Mouse (Mus musculus) urinary bladder, postnatal 4 days (tissue): Measurements from ENCODE around the gene Ccdc170.
"Not testable (repeated sequence)": the region's sequence is repeated elsewhere in the genome, so short reads cannot be mapped to it uniquely, and the experiment has no call there.

Experiments
- DNase-seq, 2 experiments: peaks; one replicate each; pipeline ENCODE4 v3.0.0; 2021 to 2022; ENCODE audit warnings: low spot score in 2 of 2

Ccdc170 gene

GRCm38 (mm10) chr10:4482355-4482754 lies at the start of gene Ccdc170:
Ccdc170 (plus strand) TSS chr10:4482502.
- peak in 1 of 2 experiments; percentile 26 for DNase-seq

DNA sequence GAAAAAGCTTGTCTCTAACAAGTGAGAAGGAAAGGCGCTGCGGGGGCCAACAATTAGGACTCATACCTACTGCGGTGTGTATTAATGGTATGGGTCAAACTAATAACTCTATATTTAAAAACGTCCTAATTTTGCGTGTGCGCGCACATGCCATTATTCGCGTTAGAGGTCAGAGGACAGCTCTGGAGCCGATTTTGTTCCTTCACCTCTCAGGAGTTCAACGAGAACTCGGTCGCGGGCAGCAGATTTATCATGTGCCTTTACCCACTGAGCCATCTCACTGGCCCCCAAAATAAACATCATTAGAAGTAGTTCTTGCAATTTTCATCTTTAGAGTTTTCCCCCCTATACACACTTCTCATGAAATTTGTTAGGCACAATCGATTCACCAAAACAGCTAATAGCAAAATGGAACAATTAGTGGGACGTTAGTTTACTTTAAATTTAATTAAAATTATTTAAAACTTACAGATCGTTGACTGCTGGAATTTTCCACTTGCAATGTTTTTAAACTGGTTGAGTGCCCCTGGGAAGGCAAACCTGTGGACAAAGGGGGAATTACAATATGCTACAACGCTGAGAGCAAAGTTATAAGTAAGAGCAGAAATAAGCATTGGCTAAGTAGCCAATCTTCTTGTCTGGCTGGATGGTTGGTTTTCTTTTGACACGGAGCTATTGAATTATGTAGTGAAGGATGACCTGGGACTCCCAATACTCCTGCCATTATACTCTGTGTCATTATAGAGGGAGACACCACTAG lies 49.1 kb upstream of the Ccdc170 start:
- DNase-seq = no peak

DNA sequence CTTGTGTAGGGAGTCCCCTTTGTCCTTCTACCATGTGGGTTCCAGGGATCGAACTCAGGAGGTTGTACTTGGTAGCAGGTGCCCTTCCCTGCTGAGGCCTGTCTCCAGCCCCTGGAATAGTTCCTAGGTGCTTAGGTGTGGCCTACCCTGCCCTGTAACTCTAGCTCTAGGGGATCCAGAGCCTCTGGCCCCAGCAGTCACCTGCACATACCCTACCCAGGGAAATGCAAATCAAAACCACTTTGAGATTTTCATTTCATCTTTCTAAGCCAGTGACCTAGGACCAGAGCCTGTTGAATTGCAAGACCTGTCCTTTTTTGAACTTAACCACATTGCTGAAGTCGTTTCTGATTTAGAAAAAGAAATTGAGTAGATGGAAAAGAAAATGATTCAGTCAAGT lies 48.4 kb upstream of the Ccdc170 start:
- not testable (repeated sequence) for DNase-seq

- DNase-seq = no peak
Measured at GRCm38 (mm10) chr10:4435416-4435815, 46.9 kb upstream of the Ccdc170 start.

DNA sequence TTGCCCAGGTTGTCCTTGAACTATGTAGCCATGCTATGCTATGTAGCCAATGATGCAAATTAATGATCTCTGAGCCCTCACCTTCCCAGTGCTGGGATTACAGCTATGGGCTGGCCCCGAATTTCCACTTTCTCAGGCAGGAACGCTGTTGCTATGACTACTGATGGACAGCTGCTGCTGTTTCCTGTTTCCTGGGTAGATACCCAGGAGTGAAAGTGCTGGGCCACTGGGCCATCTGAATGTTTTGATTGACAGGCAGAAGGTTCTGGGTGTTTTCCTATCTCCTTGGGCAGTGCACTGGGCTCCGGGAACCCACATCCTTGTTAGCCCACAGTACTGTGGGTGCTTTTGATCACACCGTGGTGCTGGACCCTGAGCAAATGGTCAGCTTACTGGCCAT lies 25.9 kb upstream of the Ccdc170 start:
- DNase-seq = no peak

DNA sequence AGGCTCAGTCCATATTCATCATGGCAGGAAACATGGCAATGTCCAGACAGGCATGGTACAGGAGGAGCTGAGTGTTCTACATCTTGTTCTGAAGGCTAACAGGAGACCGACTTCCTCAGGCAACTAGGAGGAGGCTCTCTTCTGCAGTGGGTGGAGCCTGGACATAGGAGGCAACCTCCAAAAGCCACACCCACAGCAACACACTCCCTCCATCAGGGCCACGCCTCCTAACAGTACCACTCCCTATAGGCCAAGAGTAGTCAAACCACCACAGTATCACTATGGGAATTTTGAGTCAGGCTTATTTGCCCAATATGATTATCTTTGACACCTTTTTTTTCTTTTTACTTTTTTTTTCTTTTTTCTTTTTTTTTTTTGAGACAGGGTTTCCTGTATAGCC lies 22.1 kb upstream of the Ccdc170 start:
- DNase-seq = no peak

DNA sequence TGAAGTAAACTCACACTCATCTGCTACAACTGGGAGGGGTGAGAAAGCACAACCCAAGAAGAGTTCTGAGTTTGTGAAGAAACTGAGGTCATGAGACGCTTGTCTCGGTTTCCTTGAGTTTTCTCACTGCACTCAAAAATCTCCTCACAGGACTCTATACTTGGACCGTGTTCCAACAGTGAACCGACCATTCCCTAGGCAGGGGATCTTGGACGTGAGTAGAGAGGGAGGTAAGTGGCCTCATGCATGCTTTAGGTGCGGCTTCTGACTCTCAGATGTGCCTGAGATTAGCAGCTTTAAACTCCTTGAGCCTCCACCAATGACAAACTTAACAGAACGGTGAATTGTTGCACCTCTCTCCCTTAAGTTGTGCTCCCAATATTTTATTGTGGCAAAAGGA lies 16.5 kb upstream of the Ccdc170 start:
- DNase-seq = no peak

DNA sequence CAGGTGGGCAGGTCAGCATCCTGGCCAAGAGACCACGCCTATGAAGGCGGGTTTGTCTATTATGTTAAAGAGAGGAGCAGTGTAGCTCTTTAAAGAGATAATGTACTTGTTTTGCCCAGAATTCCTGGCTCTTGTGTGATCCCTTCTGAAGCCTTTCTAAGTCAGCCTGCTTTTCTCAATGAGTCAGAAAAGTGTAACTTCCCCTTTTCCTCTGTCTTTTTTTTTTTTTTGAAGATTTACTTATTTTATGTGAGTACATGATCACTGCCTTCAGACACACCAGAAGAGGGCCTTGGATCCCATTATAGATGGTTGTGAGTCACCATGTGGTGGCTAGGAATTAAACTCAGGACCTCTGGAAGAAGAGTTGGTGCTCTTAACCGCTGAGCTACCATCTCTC lies 12.9 kb upstream of the Ccdc170 start:
- no peak for DNase-seq

GRCm38 (mm10) chr10:4473591-4473993 lies 8.7 kb upstream of the Ccdc170 start:
- DNase-seq = no peak

DNA sequence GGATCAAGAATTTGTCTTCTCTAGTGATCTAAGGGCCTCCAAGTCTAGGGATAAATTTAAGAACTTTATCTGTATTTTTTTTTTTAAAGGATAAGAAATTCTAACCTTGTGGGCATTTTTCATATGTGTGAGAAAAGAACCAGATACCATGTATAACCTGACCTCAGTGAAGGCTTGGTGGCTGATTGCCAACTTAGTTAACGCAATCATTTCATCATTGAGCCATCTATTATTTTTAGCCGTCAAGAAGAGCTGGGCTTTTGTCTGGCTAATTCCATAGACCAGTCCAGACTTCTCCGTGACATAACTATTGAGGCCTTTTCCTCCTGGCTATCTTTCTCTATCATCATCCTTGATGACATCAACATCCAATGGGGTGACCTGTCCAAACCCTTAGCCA lies 6.9 kb upstream of the Ccdc170 start:
- no peak for DNase-seq

DNA sequence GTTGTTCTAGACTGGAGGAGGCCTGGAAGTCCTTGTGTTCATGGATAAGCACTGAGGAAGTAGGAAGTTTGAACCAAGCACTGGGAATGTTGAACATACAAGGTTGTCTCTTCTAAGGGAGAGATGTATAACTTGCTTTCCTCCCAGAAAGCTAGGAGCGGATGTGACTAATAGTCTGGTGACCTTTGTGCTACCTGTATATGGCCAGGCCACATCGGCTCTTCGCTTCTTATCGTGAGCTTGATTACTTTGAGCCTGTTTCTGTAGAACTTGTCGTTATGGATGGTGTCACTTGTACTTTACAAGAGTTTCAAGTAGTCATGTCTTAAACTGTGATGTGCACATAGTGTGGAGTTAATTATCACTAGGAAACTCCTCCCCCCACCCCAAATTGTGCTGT lies 5.7 kb upstream of the Ccdc170 start:
- DNase-seq = no peak

GRCm38 (mm10) chr10:4480929-4481328 lies 1.4 kb upstream of the Ccdc170 start:
- DNase-seq = no peak

GRCm38 (mm10) chr10:4481695-4482094 lies 607 bp upstream of the Ccdc170 start:
- DNase-seq = no peak

- DNase-seq = no peak
Measured at GRCm38 (mm10) chr10:4483848-4484247, 1.5 kb downstream of the Ccdc170 start.

GRCm38 (mm10) chr10:4484986-4485385 lies 2.7 kb downstream of the Ccdc170 start:
- DNase-seq = no peak

DNA sequence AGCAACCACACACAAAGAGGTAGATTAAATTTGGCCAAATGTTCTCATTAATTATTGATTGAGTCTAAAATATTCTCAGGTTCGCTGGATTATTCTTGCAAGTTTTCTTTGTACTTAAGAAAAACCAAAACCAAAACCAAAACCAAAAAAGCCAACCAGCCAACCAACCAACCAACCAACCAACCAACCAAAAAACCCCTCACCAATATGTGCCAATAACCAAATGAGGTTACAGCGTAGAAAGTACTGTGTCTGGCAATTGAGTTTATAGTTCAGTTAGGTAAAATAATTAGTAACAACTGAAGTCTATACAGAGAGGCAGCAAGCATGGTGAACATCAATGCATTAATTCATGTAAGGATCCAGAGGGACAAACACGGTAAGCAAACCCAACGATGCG lies 7.6 kb downstream of the Ccdc170 start:
- DNase-seq = no peak

DNA sequence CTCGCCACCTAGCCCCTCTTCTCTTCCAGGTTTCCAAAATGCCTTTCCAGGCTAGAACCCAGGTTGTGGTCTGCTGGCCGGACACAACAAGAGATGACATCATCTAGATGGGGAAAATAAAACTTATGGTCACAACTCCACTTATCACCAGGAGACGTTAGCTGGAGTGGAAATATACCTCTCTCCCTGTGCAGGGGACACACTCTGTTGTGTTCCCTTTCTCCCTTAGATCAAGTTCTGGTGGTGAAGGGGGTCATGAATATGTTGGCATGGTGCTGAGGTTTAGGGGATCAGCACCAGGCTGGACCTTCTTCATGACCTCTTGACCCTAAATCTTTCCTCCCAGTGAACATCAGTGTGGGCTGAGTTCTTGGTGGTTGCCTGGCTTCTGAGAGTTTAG lies 9.0 kb downstream of the Ccdc170 start:
- no peak for DNase-seq

DNA sequence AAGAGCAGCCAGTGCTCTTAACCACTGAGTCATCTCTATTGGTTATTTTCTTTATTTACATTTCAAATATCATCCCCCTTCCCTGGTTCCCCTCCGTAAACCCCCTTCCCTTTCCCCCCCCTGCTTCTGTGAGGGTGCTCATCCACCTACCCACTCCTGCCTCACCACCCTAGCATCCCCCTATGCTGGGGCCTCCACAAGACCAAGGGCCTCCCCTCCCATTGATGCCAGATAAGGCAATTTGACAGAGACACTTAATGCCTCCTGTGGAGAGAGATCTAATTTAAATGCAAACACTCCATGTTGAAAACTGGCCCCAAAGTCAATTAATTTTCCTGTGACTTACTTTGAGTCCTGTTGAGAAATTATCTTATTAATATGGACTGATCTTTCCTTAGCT lies 9.7 kb downstream of the Ccdc170 start:
- DNase-seq = no peak

- no peak for DNase-seq
Measured at GRCm38 (mm10) chr10:4492909-4493308, 10.6 kb downstream of the Ccdc170 start.

GRCm38 (mm10) chr10:4503251-4503650 lies 20.9 kb downstream of the Ccdc170 start:
- DNase-seq = no peak

DNA sequence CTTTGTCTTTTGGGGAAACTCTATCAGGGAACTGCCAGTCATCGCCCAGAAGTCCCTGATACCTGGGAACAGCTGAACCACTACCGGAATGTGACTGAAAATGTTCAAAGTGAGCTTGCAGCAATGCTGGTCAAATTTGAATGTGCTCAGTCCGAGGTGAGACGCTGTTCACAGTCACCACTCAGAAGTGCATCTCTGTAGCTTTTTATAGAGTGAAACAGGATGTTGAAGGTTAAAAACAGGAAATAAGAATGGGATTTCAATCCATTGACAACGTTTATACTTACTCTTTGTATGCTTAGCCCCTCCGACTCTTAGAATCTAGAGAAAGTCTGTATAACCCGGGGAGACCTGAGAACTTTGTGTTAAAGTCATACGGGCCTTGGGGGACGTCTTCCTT lies 30.4 kb downstream of the Ccdc170 start:
- no peak for DNase-seq

DNA sequence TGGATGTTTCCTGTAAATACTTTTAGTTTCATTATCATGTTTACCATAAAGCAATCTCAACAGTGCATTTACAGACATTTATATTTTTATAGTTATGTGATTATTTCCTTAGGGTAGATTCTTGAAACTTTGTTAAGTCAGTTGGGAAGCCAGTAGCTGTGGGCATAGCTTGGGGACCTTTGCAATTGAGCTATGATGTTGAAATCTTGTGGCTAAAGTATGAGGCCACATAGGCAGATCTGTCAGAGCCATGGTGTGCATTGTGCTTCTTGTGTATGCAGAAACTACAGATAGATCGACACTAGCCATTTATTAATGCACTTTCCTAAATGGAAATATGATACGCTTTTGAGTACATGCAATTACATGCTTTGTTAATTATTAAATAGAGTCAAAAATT lies 35.3 kb downstream of the Ccdc170 start:
- DNase-seq = no peak

DNA sequence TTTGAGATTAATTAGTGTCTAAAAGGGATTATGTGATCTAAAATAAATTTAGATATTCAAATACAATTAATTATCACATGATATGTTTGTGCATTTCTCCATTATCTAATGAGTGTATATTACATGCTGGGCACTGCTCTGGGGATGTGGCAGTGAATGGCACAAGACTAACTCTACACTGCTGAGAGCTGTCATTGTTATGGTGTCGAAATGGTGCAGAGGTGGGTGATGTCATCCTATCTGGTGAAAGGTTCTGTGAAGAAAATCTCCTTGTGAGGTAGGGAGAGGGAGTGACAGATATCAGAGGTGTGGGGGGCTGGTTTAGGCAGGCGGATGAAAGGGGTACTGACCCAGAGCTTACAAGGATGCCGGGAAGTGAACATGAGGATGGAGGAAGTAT lies 37.3 kb downstream of the Ccdc170 start:
- no peak for DNase-seq
